Mouse (Mus musculus) embryonic stem cell, embryonic (primary cell): Measurements from ENCODE around the gene Med24.

ENCODE experiments used
- CTCF ChIA-PET, 4 experiments: fragments of 300-600 bp in 2 of 4; fragments of 350-600 bp in 2 of 4; sonication (Branson Sonifier 250); formaldehyde crosslinking; loops; one replicate each; lab custom pipeline; 2022; ENCODE audit warnings: inconsistent platforms in 2 of 4; lab: Charles Lee
- POLR2A ChIA-PET, 4 experiments: fragments of 300-600 bp in 2 of 4; fragments of 350-600 bp in 2 of 4; sonication (Branson Sonifier 250); formaldehyde crosslinking; loops; one replicate each; lab custom pipeline; 2022; ENCODE audit warnings: antibody characterized with exemption in 4 of 4, inconsistent platforms in 1 of 4; lab: Charles Lee

Med24 gene

DNA sequence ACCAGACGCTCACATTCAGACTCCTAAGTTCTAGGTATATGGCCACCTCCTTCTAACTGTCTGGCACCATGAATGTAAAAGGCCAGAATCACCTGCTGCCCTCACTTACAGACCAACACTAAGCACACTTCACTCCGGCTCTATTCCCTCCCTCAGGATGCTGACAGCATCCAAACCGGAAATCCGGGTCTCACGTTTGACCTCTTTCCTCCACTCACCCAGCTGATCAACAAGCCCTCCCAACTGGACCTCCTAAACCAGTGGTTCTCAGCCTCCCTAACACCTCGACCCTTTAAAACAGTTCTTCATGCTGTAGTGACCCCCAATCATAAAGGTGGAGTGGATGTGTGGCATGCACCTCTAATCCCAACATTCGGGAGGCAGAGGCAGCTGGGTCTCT lies 6.1 kb downstream of the Med24 start:
- POLR2A ChIA-PET, result interaction anchor here in 2 of 4 experiments (1.2 to 5.4 kb wide), 5 partner anchors 8 to 71 kb away, joined by 3 to 45 read pairs (median 8); partner anchors contain the start of gene Thra (in 1 of the 2)
- CTCF ChIA-PET, result interaction anchor here in 3 of 4 experiments (1.0 to 2.3 kb wide), 3 partner anchors 22 to 64 kb away, joined by 3 to 11 read pairs (median 6); no protein-coding TSS in a partner anchor

DNA sequence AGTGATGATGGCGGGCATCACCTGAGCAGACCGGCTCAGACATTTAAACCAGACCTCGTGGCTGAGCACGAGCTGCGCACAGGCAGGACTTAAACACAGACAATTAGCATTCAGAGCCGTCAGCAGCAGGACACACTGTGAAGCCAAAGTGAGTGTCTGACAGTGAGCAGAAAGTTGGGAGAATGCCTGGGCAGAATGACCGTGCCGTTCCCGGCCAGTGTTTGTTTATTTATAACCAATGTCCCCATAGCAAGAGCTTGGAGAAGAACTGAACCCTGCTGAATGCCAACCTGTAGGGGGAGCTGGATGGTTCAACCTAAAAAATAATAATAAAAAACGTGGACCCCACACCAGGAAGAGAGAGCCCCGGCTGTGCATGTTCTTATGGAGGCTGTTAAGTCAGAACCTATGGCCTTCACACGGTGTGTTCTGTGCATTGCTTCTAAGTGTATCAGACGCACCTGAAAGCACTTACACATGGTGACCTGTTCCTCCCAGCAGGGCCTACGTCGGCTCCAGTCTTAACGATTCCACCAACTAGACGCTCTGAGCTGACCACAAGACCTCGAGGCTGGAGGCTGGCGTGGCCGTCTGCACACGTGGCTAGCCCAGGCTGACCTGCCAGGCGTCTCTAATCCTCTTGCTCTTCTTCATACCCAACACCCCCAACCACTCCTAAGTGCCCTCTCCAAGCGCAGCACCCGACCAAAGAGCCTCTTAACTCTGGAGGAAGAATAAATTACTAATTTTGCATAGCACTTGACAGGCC lies 7.6 kb downstream of the Med24 start:
- ChIA-PET POLR2A (interaction anchor here in 3 of 4 experiments (0.5 to 5.4 kb wide), 34 partner anchors 8 to 940 kb away, joined by 3 to 45 read pairs (median 3); partner anchors contain the start of genes Thra (in 2 of the 3), Csf3 (in 1 of the 3), Med24 (in 1 of the 3) and Psmd3 (in 1 of the 3)), CTCF (interaction anchor here (0.5 to 2.3 kb wide), 37 partner anchors 9 to 772 kb away, joined by 3 to 16 read pairs (median 4); partner anchors contain the start of genes Psmd3 (in 1 of the 4) and Thra (in 1 of the 4))

DNA sequence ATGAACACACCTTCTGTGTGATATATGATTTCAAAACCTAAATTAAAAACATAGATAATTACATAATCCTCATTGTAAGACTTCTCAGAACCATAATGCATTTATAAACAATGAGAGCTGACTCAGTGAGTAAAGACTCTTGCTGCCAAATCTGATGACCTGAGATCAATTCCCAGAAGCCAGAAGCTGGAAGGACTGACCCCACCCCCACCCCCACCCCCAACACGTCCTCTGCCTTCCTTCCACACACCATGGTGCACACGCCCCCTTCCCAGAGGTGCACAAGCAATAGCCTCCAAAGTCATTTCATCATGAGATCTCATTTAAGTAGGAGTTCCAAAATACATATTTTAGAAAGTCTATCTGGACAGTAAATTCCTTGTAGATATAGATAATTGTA lies 8.5 kb downstream of the Med24 start:
- ChIA-PET POLR2A (interaction anchor here in 3 of 4 experiments (0.9 to 5.4 kb wide), 20 partner anchors 8 to 113 kb away, joined by 3 to 45 read pairs (median 3); partner anchors contain the start of genes Thra (in 2 of the 3), Csf3 (in 1 of the 3), Med24 (in 1 of the 3) and Psmd3 (in 1 of the 3)), CTCF (interaction anchor here in 3 of 4 experiments (0.7 to 2.2 kb wide), 14 partner anchors 8 to 164 kb away, joined by 3 to 13 read pairs (median 4); partner anchors contain the start of gene Med24 (in 1 of the 3))

DNA sequence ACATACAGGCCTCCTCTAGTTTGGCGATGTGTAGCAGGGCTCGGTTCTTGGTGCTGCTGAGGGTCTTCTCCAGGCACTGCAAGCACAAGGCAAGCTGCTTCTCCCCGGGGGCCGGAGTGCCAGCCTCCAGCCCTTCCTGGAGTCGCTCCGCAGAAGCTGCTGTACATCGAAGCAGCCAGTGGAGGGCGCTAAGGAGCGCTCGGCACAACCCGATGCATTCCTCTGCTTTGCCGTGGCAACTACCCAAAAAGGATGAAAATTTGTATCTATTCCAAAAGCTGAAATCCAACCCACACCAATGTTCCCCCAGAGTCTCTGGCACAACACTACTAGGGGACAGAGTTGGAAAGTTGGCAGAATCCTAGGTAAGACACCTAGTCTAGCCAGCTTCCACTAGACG lies 11.3 kb downstream of the Med24 start:
- POLR2A ChIA-PET, result interaction anchor here (0.5 to 2.9 kb wide), 42 partner anchors 9 to 962 kb away, joined by 3 to 20 read pairs (median 5); partner anchors contain the start of genes Med24 (in 2 of the 4), Nr1d1 (in 2 of the 4), Thra (in 2 of the 4) and Psmd3 (in 1 of the 4)
- CTCF ChIA-PET, result interaction anchor here (0.5 to 5.0 kb wide), 83 partner anchors 8 to 450 kb away, joined by 3 to 60 read pairs (median 4); partner anchors contain the start of genes Csf3 (in 3 of the 4), Nr1d1 (in 2 of the 4), Med24 (in 1 of the 4) and Msl1 (in 1 of the 4)

DNA sequence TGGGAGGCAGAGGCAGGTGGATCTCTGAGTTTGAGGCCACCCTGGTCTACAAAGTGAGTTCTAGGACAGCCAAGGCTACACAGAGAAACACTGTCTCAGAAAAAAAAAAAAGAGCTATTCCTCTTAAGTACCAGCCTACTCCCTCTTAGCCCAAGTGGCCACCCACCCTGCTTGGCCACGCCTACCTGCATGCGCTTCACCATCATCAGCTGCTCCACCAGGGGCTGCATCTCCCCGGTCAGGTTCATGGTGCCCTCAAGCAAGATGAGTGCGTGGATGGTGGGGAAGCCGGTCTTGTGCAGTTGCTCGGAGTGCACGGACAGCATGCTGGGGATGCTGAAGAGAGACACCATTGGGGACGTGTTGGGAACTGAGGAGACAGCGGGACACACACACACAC lies 13.3 kb downstream of the Med24 start:
- CTCF ChIA-PET, result interaction anchor here in 3 of 4 experiments (0.7 to 5.0 kb wide), 8 partner anchors 9 to 487 kb away, joined by 3 to 60 read pairs (median 4); no protein-coding TSS in a partner anchor
- POLR2A ChIA-PET, result interaction anchor here in 3 of 4 experiments (0.5 to 1.5 kb wide), 11 partner anchors 19 to 126 kb away, joined by 3 to 5 read pairs (median 3); no protein-coding TSS in a partner anchor

DNA sequence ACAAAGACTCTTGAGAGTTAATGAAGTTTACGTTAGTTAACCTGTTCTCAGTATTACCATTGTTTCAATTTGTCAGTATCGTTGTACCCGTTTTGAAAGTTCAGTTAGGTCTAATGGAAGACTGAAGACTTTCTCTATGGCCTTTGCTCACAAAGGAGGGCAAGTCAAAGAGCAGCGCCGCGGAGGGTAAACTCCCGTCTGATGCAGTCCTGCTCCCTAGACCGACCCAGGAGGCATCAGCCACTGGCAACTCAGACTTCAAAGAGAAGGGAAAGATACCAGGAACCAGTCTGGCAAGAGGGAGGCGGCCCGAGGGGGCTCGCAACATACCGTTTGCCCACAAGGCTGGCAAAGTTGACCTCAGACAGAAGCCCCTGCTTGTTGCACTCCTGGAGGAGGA lies 15.5 kb downstream of the Med24 start:
- ChIA-PET POLR2A (interaction anchor here in 2 of 4 experiments (1.0 to 3.5 kb wide), 5 partner anchors 8 to 95 kb away, joined by 3 to 14 read pairs (median 4); partner anchors contain the start of gene Psmd3 (in 1 of the 2)), CTCF (interaction anchor here in 3 of 4 experiments (0.8 to 4.6 kb wide), 8 partner anchors 8 to 74 kb away, joined by 3 to 48 read pairs (median 4); partner anchors contain the start of genes Csf3 (in 1 of the 3) and Thra (in 1 of the 3))

DNA sequence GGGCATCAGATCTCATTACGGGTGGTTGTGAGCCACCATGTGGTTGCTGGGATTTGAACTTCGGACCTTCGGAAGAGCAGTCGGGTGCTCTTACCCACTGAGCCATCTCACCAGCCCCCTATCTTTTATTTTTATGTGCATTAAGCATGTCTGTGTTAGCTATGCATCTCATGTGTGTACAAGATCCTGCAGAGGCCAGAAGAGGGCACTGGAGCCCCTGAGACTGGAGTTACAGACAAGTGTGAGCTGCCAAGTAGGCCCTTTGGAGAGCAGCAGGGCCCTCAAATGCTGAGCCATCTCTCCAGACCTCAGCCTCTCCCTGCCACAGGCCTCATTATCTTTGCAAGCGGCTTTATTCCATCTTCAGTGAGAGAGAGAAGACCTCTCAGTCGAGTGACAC lies 17.2 kb downstream of the Med24 start:
- POLR2A ChIA-PET, result interaction anchor here in 3 of 4 experiments (0.7 to 3.5 kb wide), 14 partner anchors 9 to 131 kb away, joined by 3 to 14 read pairs (median 4); partner anchors contain the start of gene Psmd3 (in 1 of the 3)
- CTCF ChIA-PET, result interaction anchor here (0.5 to 4.6 kb wide), 28 partner anchors 8 to 270 kb away, joined by 3 to 48 read pairs (median 4); partner anchors contain the start of genes Csf3 (in 2 of the 4), Gjd3 (in 1 of the 4), Psmd3 (in 1 of the 4) and Thra (in 1 of the 4)

DNA sequence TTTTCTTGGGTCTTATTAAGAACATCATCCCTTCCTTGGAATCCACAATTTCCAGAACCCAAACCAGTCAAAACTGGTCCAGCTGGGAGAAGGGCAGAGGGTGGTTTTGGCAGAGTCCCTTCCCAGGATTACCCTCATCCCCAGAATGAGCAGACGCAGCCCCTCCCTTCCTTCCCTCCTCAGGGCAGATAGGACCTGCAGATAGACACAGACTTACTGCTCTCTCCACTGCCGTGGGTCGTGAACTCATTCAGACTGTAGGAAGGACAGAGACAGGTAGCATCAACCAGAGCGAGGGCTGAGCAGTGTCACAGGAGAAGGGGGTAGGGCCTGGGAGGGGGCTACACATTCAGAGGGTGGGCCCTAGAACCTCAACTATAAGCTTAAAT lies 18.2 kb downstream of the Med24 start:
- ChIA-PET CTCF (interaction anchor here (0.6 to 7.6 kb wide), 21 partner anchors 7 to 148 kb away, joined by 3 to 60 read pairs (median 8); partner anchors contain the start of genes Csf3 (in 2 of the 4), Thra (in 2 of the 4) and Psmd3 (in 1 of the 4)), POLR2A (interaction anchor here in 2 of 4 experiments (0.6 to 3.5 kb wide), 11 partner anchors 10 to 78 kb away, joined by 3 to 14 read pairs (median 3); partner anchors contain the start of gene Med24 (in 1 of the 2))

DNA sequence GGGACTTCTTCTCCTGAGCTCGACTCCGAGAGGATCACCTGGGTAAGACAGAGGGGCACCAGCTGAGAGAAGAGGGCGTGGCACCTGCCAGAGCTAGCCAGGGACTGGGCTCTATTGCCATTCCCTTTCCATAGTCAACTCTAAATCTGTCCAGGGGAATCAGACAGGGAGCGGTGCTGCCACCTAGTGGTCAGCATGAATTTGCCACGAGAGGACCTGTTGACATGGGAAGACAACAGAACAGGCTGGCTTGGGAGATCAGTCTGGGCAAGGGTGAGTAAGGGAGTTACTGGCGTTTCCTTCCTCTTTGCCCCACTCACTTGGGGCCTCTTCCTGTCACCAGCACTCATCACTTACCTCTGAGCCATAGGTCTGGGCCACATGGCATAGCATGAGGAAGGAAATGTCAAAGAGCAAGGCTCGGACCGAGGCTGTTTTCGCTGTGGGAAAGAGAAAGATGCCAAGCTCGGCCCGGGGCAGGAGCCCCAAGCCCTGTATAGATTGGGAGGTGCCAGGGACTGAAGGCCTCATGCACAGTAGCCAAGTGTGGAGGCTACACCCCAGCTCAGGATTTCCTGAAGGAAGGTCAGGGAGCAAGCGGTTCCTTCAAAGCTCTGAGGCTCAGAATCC lies 18.7 kb downstream of the Med24 start:
- POLR2A ChIA-PET, result interaction anchor here in 3 of 4 experiments (0.5 to 3.5 kb wide), 15 partner anchors 11 to 99 kb away, joined by 3 to 15 read pairs (median 3); partner anchors contain the start of genes Med24 (in 1 of the 3) and Psmd3 (in 1 of the 3)
- CTCF ChIA-PET, result interaction anchor here (0.6 to 7.6 kb wide), 27 partner anchors 7 to 169 kb away, joined by 3 to 60 read pairs (median 7); partner anchors contain the start of genes Csf3 (in 3 of the 4), Psmd3 (in 2 of the 4) and Thra (in 2 of the 4)

DNA sequence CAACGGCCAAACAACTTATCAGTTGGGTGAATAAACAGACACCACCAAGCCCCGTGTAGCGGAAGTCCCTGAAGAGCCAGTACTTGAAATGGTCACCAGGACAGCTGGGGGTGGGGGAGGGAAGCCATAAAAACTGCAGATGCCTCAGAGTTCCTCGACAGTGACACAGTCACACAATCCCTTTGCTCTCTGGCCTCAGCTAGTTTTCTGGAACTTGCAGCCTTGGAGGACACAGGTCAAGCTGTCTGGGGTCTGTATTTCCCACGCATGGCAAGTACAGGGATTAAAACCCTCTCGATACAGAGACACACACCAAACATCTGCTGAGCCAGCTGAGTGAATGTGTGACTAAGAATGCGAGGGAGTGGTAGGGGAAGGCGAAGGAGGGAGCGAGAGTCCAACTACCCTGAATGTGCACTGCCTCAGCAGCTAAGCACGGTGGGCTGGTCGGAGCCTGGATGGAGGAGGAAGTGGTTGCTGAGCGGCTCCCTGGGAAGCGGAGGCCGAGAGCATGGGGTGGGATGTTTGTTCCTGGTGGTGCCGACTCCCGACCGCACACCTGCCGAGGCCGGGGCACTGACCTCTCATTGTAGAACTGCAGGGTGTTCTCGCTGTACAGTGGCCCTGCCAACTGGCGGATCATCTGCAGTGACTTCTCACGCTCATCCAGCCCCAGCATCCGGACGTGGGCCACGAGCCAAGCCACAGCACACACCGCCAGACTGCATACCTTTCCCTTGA lies 20.1 kb downstream of the Med24 start:
- ChIA-PET POLR2A (interaction anchor here in 2 of 4 experiments (0.8 to 3.0 kb wide), 14 partner anchors 9 to 519 kb away, joined by 3 to 15 read pairs (median 4); partner anchors contain the start of gene Psmd3 (in 2 of the 2)), CTCF (interaction anchor here in 3 of 4 experiments (0.8 to 7.6 kb wide), 13 partner anchors 8 to 171 kb away, joined by 3 to 60 read pairs (median 4); partner anchors contain the start of genes Csf3 (in 1 of the 3) and Psmd3 (in 1 of the 3))

DNA sequence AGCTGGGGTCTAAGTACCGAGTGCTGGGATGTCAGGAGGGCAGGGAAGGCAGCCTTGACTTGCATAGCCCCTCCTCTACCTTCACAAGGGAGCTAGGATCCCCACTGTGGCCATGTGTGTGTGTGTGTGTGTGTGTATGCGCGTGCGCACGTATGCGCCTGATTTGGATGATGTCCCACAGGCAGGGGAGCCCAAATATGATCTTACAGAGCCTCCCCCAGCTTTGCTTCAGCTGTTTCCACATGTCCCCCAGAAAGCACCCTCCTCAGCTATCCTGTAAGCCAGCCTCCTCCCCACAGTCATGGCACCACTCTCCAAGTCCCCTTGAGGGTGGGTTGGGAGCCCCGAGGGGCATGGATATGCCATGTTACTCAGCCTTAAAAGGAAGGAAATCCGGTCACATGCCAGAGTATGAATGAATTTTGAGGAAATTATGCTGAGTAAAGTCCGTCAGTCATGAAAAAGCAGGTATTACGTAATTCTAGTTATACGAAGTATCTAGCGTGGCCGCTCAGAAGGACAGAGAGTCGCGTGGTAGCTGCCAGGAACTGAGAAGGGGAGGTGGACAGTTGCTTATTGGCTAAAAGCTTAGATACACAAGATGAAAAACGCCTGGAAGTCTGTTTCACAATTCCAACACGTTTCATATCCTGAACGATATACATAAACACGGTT lies 20.8 kb downstream of the Med24 start:
- ChIA-PET CTCF (interaction anchor here (0.5 to 7.6 kb wide), 15 partner anchors 9 to 949 kb away, joined by 3 to 60 read pairs (median 4); partner anchors contain the start of gene Psmd3 (in 1 of the 4)), POLR2A (interaction anchor here in 3 of 4 experiments (0.8 to 4.3 kb wide), 19 partner anchors 10 to 519 kb away, joined by 3 to 15 read pairs (median 3); partner anchors contain the start of gene Psmd3 (in 2 of the 3))

DNA sequence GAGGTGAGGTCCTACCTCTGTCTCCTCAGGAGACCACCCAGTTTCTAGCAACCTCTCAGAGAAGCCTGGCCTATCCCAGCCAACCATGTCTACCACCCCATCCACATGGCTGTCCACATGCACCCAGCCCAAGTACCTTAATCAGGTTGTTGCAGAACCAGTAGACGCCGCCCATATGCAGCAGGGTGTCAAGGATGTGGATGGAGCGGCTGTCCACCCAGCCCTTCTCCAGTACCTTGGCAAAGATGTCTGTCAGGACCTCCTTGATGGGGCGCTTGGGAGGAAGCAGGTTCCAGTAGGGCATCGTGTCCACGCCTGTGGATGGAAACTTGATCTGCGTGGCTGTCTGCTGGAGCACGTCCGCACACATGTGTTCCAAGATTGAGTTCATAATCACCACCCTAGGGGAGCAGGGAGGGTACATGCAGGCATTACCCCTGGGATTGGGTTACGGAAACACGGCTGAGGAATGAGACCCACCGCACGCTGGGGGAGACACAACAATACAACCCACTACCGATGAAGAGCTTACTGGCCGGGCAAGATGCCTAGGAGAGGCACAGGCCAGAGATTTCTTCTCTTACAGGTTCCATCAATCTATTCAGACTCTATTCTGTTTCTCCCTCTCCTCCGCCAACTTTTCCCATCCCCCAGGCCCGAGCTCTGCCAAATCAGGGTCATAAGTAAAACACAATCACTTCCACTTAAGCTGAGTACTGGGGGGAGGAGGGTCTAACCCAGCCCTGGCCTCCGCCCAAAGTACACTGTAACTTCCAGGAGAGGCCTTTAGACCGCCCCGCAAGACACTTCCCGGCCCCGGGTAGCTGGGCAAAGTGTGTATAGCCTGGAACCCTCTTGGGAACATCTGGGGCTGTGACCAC lies 21.6 kb downstream of the Med24 start:
- ChIA-PET POLR2A (interaction anchor here (0.5 to 4.3 kb wide), 17 partner anchors 9 to 227 kb away, joined by 3 to 15 read pairs (median 3); partner anchors contain the start of gene Psmd3 (in 2 of the 4)), CTCF (interaction anchor here in 3 of 4 experiments (0.5 to 7.6 kb wide), 14 partner anchors 7 to 949 kb away, joined by 3 to 60 read pairs (median 4); partner anchors contain the start of genes Psmd3 (in 1 of the 3) and Stac2 (in 1 of the 3))

DNA sequence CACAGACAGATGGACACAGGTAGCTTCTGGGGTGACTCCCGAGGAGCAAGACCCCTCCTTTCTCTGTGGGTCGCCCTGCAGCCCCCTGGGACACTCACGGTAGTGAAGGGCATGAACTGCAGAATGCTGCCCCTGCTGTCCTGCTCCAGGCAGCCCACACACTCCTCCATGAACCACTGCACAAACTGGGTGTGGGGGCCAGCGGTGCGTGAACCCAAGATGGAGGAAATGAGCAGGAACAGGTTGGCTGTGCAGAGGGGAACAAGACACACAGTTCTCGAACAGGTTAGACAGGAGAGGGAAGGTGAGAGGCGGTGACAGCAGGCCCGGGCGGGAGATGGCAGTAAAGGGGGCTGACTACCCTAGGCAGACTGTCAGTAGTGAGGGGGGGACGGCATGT lies 24.2 kb downstream of the Med24 start:
- ChIA-PET POLR2A (interaction anchor here in 2 of 4 experiments (1.6 to 4.3 kb wide), 3 partner anchors 11 to 13 kb away, joined by 3 to 12 read pairs (median 7); no protein-coding TSS in a partner anchor), CTCF (interaction anchor here in 2 of 4 experiments (1.2 to 7.6 kb wide), 3 partner anchors 13 to 17 kb away, joined by 4 to 60 read pairs (median 5); no protein-coding TSS in a partner anchor)

DNA sequence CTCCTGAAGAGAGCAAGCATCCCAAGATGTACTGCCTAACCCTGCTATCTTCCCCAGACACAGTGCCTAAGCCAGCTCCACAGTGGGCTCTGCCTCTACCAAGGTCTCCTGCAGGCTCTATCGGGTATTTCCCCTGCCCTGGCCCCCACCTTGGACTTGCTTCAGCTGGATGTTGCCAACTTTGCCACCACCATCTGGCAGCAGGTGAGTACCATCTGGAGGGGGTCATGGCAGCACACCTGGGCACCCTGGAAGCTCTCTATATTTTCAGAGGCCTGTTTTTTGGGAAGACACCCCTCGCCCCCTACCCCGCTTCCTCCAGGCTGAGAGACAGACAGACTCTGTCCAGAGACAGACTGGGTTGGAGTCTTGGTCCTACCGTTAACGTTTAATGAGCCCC lies 26.9 kb downstream of the Med24 start:
- POLR2A ChIA-PET, result interaction anchor here in 3 of 4 experiments (0.7 to 3.4 kb wide), 11 partner anchors 9 to 243 kb away, joined by 3 to 10 read pairs (median 4); partner anchors contain the start of gene Psmd3 (in 2 of the 3)
- CTCF ChIA-PET, result interaction anchor here in 3 of 4 experiments (0.6 to 2.4 kb wide), 5 partner anchors 8 to 273 kb away, joined by 3 to 10 read pairs (median 9); no protein-coding TSS in a partner anchor
